In genomic region chr1:190148661-190149232, GRCm38 (mm10) we compare ENCODE assay signal across 12 mouse cellular contexts. TPM values are rescaled to one million over a fixed set of nuclear protein-coding genes. Genes with fewer than 3 reads are reported as not detected.
DNase-seq lines count a peak whose midpoint lies in the region; ATAC-seq and TF ChIP-seq lines count a peak whose summit lies in the region.
"Had no signal": no experiment of that assay in that cellular context is flagged by ENCODE, and none has a peak within 500 bp of the region (broad histone marks: within the 10 kb centered on the region; RNA-seq: fewer than 3 reads in every experiment).

No protein-coding gene starts in this region.

- H3K4me2 ChIP-seq in neural tube, embryonic 11.5 days (ENCODE audit: low read depth): peak overlapping the region; percentile 33
- H3K4me2 ChIP-seq: liver, embryonic 12.5 days had no signal

- peaks cover 28% of the 10 kb centered on the region for H3K4me1 ChIP-seq in neural tube, embryonic 11.5 days (ENCODE audit: control insufficient read depth, insufficient read depth, low read length)
- peaks cover 46% of the 10 kb centered on the region for H3K4me1 ChIP-seq in midbrain, embryonic 10.5 days
- no peaks in the 10 kb centered on the region for H3K4me1 ChIP-seq in thymus, adult 2 months (replicated peaks; ENCODE audit: control insufficient read depth, insufficient read depth, low read length)
- H3K4me1 ChIP-seq: liver, embryonic 12.5 days had no signal

- no peak for TF ChIP-seq POLR2A in thymus, adult 2 months (IDR thresholded peaks at IDR 0.05; ENCODE audit: control insufficient read depth, extremely low read depth, insufficient read depth, low read length, poor library complexity)

- peak; percentile 66 for DNase-seq in heart, adult 11 months
- no peak for DNase-seq in heart, postnatal 10 days
- DNase-seq in neural tube, embryonic 11.5 days (ENCODE audit: low spot score): no peak
- DNase-seq in neural tube, embryonic 10.5 days (ENCODE audit: extremely low spot score, low spot score): no peak
- DNase-seq in midbrain, embryonic 10.5 days (ENCODE audit: low spot score): no peak
- no peak for DNase-seq in thymus, adult 2 months
- DNase-seq in adrenal gland, postnatal 4 days (ENCODE audit: low spot score in 2 of 2): no peak
- DNase-seq: thymus, postnatal 14 days had no signal

- intact Hi-C loops in heart, postnatal 10 days (cut with DNase I): no loop called here

- ATAC-seq in neural tube, embryonic 11.5 days (ENCODE audit: insufficient read depth, low FRiP score, low TSS enrichment): peak; percentile 31; the same call in 1 of the 2 replicates
- no peak for ATAC-seq in megakaryocyte, adult 5-6 weeks (ENCODE audit: poor library complexity, severe bottlenecking)
- ATAC-seq: liver, embryonic 12.5 days had no signal

- H3K9me3 ChIP-seq in neural tube, embryonic 11.5 days (ENCODE audit: control insufficient read depth, low read length): no peaks in the 10 kb centered on the region
- H3K9me3 ChIP-seq in midbrain, embryonic 10.5 days (replicated peaks): no peaks in the 10 kb centered on the region
- H3K9me3 ChIP-seq: liver, embryonic 12.5 days had no signal

- H3K36me3 ChIP-seq in neural tube, embryonic 11.5 days (ENCODE audit: control insufficient read depth, insufficient read depth, low read length): no peaks in the 10 kb centered on the region
- H3K36me3 ChIP-seq in midbrain, embryonic 10.5 days: peaks cover 38% of the 10 kb centered on the region
- H3K36me3 ChIP-seq in thymus, adult 2 months (ENCODE audit: control insufficient read depth, insufficient read depth, low read length): no peaks in the 10 kb centered on the region
- H3K36me3 ChIP-seq: G1E; liver, embryonic 12.5 days had no signal

- WGBS in neural tube, embryonic 11.5 days: 21% methylated on average over 12 of the region's 12 CpGs
- 19% methylated on average over 12 of the region's 12 CpGs for WGBS in midbrain, embryonic 10.5 days
- 21% methylated on average over 12 of the region's 12 CpGs for WGBS in thymus, adult 2 months

- no peaks in the 10 kb centered on the region for H3K27me3 ChIP-seq in neural tube, embryonic 11.5 days (ENCODE audit: control insufficient read depth, insufficient read depth, low read length)
- peaks cover 44% of the 10 kb centered on the region for H3K27me3 ChIP-seq in midbrain, embryonic 10.5 days (ENCODE audit: low read depth, poor library complexity, severe bottlenecking)
- no peaks in the 10 kb centered on the region for H3K27me3 ChIP-seq in thymus, adult 2 months (ENCODE audit: control insufficient read depth, insufficient read depth, low read length)
- H3K27me3 ChIP-seq: liver, embryonic 12.5 days had no signal

- TF ChIP-seq CTCF in thymus, adult 2 months (IDR thresholded peaks at IDR 0.05; ENCODE audit: borderline replicate concordance, control insufficient read depth, extremely low read depth, insufficient read depth, low read length, poor library complexity): no peak

- no peak overlapping the region for H3K4me3 ChIP-seq in neural tube, embryonic 11.5 days (ENCODE audit: low read depth, low read length)
- peak overlapping the region; percentile 31; the same call in 1 of the 2 replicates for H3K4me3 ChIP-seq in midbrain, embryonic 10.5 days
- no peak overlapping the region for H3K4me3 ChIP-seq in thymus, adult 2 months (ENCODE audit: control insufficient read depth, insufficient read depth, low read length)
- H3K4me3 ChIP-seq: liver, embryonic 12.5 days had no signal

- peak overlapping the region; percentile 76 for H3K27ac ChIP-seq in neural tube, embryonic 11.5 days (ENCODE audit: low read depth, low read length)
- peak overlapping the region; percentile 35 for H3K27ac ChIP-seq in midbrain, embryonic 10.5 days (replicated peaks)
- no peak overlapping the region for H3K27ac ChIP-seq in thymus, adult 2 months (ENCODE audit: control insufficient read depth, insufficient read depth, low read length)
- H3K27ac ChIP-seq: liver, embryonic 12.5 days; macrophage had no signal

- no peak overlapping the region; the same call in 1 of the 2 replicates for H3K9ac ChIP-seq in neural tube, embryonic 11.5 days (ENCODE audit: low read length)
- H3K9ac ChIP-seq: liver, embryonic 12.5 days had no signal

RNA-seq across cellular contexts. Expression of gene Prox1, which starts 21.8 kb away (rescaled TPM):
- 10 to 100 TPM; 34.3 to 68.1 TPM for total RNA-seq in heart, postnatal 10 days (2021)
- 11.6 and 13.9 TPM in 2 replicates for polyA plus RNA-seq in neural tube, embryonic 11.5 days (2014; fragmentation: Nextera tagmentation; extraction: Ambion mirVana)
- 6.5 and 10.3 TPM in 2 replicates for polyA plus RNA-seq in midbrain, embryonic 10.5 days (2016; fragmentation: Nextera tagmentation; extraction: Ambion mirVana)
- 0.43 and 0.71 TPM in 2 replicates for polyA plus RNA-seq in thymus, adult 2 months (2012; rRNA removed)
- not detected in 2 replicates for total RNA-seq in megakaryocyte, adult 5-6 weeks (2015)
- total RNA-seq in megakaryocyte, adult 5-6 weeks (2017): not detected in 2 replicates
- total RNA-seq in adrenal gland, postnatal 4 days (2021): 10 to 100 TPM; 42.7 to 52.3 TPM
- polyA plus RNA-seq: G1E had no signal

Comparison
In these comparisons a context has a peak if more than half of its experiments do, and no peak if none do; other contexts are left out.
1. RNA of gene Prox1, which starts 21.8 kb away (total RNA-seq): 34.3 to 68.1 TPM in heart, postnatal 10 days and 42.7 to 52.3 TPM in adrenal gland, postnatal 4 days; not detected in megakaryocyte, adult 5-6 weeks; every median in the first group is over 10 times any median in the second.